Mouse (Mus musculus) natural killer cell, adult 2 months (primary cell): Measurements from ENCODE around the gene Sass6.
"Not testable (repeated sequence)": the region's sequence is repeated elsewhere in the genome, so short reads cannot be mapped to it uniquely, and the experiment has no call there.

Experiments
- DNase-seq, 2 experiments: peaks; one replicate each; pipeline ENCODE4 v3.0.0; 2022; ENCODE audit warnings: low spot score in 2 of 2

Sass6 gene

GRCm38 (mm10) chr3:116664281-116664680, 69.5 kb downstream of the Sass6 start:
- not testable (repeated sequence) for DNase-seq
